Mouse (Mus musculus): ENCODE results near the gene Chrm3. TPM values are rescaled to one million over a fixed set of nuclear protein-coding genes. Genes with fewer than 3 reads are reported as not detected.

Chrm3 gene
- total and polyA plus RNA-seq, 3 experiments: 0.47 to 1.2 (median 0.89) TPM

DNA sequence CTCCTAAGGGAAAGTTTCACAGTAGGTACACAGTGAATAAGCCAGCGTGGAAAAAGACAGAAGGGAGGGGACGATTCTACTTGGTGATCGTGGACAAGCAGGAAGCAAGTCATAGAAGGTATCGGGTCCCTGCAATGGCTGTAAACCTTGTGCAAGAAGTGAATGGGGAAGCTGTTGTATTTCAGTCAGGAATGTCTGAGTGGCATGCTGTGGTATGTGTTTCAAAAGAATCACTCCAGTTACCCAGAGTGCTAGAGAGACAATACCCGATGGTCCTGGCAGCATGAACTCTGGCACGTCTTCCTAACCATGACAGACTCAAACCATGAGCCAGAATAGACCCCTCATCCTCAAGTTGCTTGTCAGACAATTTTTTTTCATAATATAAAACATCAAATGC, 375.0 kb downstream of the Chrm3 start:
- intact Hi-C loops (cut with DNase I): no loop called here
- no peak for DNase-seq

DNA sequence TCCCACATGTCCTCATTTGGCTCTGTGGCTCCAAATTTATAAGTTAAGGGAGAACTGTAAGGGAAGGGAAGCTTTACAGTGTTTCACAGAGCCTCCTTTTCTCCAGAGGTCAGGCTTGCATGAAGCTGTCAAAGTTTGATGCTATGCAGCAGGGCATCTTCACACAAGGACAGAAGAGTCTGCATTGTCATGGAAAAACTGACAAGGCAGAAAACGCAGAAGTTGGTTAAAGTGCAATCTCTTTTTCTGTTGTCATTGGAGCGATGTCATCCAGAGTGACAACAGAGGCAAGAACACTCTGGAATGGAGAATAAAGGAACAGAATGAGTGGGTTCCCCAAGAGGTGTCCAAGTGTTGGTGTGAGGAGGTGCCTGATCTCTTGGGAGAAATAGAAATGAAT, 377.4 kb downstream of the Chrm3 start:
- TF ChIP-seq EP300 (IDR thresholded peaks at IDR 0.05; ENCODE audit: insufficient read depth, low read depth, low read length): no peak
- no peak for TF ChIP-seq CTCF (IDR thresholded peaks at IDR 0.05)
- TF ChIP-seq POLR2A (IDR thresholded peaks at IDR 0.05; ENCODE audit: insufficient read depth, low read depth, low read length): no peak
- H3K36me3 ChIP-seq (ENCODE audit: control insufficient read depth, insufficient read depth, low read length): no peaks in the 10 kb centered on the region
- intact Hi-C loops (cut with DNase I): no loop called here
- no peak overlapping the region for H3K4me3 ChIP-seq
- no peaks in the 10 kb centered on the region for H3K27me3 ChIP-seq (ENCODE audit: control insufficient read depth, insufficient read depth, low read length)
- WGBS: 45% methylated on average over 2 of the region's 2 CpGs
- no peak overlapping the region for H3K9ac ChIP-seq (ENCODE audit: low read depth, low read length)
- H3K4me1 ChIP-seq (ENCODE audit: control insufficient read depth, insufficient read depth, low read length): no peaks in the 10 kb centered on the region; the same call in 1 of the 2 replicates
- H3K79me2 ChIP-seq (replicated peaks; ENCODE audit: control insufficient read depth, insufficient read depth, low read length): no peaks in the 10 kb centered on the region
- DNase-seq: no peak
- H3K27ac ChIP-seq: no peak overlapping the region

More for the DNA sequence above, 375.0 kb downstream of the Chrm3 start:
- no peak overlapping the region for H3K4me3 ChIP-seq
- no peaks in the 10 kb centered on the region; the same call in 1 of the 2 replicates for H3K4me1 ChIP-seq (ENCODE audit: control insufficient read depth, insufficient read depth, low read length)
- 40% methylated on average over 6 of the region's 6 CpGs for WGBS
- no peak overlapping the region for H3K27ac ChIP-seq
- H3K36me3 ChIP-seq (ENCODE audit: control insufficient read depth, insufficient read depth, low read length): no peaks in the 10 kb centered on the region
- no peaks in the 10 kb centered on the region for H3K27me3 ChIP-seq (ENCODE audit: control insufficient read depth, insufficient read depth, low read length)
- H3K9ac ChIP-seq (ENCODE audit: low read depth, low read length): no peak overlapping the region
- TF ChIP-seq EP300 (IDR thresholded peaks at IDR 0.05; ENCODE audit: insufficient read depth, low read depth, low read length) (no peak), CTCF (IDR thresholded peaks at IDR 0.05) (no peak), POLR2A (IDR thresholded peaks at IDR 0.05; ENCODE audit: insufficient read depth, low read depth, low read length) (no peak)
- no peaks in the 10 kb centered on the region for H3K79me2 ChIP-seq (replicated peaks; ENCODE audit: control insufficient read depth, insufficient read depth, low read length)

DNA sequence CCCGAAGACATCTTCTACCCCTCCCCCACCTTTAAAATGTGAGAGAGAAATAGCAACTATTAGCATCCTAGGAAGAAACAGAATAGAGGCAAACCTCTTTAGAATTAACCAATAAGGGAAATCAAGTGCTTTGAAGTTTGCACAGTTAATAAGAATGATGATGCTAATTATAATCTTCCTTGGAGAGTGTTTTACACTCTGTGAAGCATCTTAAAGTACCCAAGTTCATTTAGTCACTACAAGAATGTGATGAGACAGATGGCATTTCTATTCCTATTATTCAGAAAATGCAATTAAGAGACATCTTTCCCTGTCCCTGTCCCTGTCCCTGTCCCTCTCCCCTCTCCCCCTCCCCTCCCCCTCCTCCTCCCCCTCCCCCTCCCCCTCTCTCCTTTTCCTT, 382.9 kb downstream of the Chrm3 start:
- intact Hi-C loops (cut with DNase I): no loop called here
- DNase-seq: no peak
- 86% methylated on average over 1 of the region's 1 CpGs for WGBS
- Histone ChIP-seq H3K4me1 (ENCODE audit: control insufficient read depth, insufficient read depth, low read length) (no peaks in the 10 kb centered on the region), H3K36me3 (ENCODE audit: control insufficient read depth, insufficient read depth, low read length) (no peaks in the 10 kb centered on the region), H3K9ac (ENCODE audit: low read depth, low read length) (no peak overlapping the region), H3K4me3 (no peak overlapping the region), H3K79me2 (replicated peaks; ENCODE audit: control insufficient read depth, insufficient read depth, low read length) (no peaks in the 10 kb centered on the region), H3K27ac (no peak overlapping the region), H3K27me3 (ENCODE audit: control insufficient read depth, insufficient read depth, low read length) (no peaks in the 10 kb centered on the region)
- TF ChIP-seq CTCF (IDR thresholded peaks at IDR 0.05): no peak
- TF ChIP-seq POLR2A (IDR thresholded peaks at IDR 0.05; ENCODE audit: insufficient read depth, low read depth, low read length): no peak
- no peak for TF ChIP-seq EP300 (IDR thresholded peaks at IDR 0.05; ENCODE audit: insufficient read depth, low read depth, low read length)

DNA sequence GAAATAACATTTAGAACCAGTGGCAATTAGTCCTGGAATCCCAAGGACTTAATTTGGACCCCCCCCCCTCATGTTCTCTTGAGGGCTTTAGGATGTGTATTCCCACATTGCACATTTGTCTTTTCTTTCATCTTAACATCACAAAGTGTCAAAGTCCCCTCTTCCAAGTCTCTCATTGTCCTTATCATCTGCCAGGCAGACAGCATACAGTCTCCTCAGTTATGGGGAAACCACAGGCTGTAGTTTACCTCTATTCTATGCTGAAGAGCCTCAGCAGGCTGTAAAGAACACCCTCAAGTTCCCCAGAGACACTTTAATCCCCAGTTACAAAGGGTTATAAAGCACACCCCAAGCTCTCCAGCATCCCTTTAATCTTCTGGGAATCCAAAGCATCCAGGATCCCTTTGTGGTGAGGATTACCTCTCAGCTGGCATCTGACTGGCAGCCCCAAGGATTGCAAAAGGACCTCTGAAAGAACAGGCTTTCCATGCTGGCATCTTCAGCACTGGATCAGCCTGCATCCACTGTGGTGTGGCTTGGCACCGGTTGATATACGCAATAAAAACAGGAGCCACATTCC, 386.8 kb downstream of the Chrm3 start:
- WGBS: 81% methylated on average over 2 of the region's 2 CpGs
- Histone ChIP-seq H3K27me3 (ENCODE audit: control insufficient read depth, insufficient read depth, low read length) (no peaks in the 10 kb centered on the region), H3K4me3 (no peak overlapping the region), H3K9ac (ENCODE audit: low read depth, low read length) (no peak overlapping the region), H3K27ac (no peak overlapping the region), H3K4me1 (ENCODE audit: control insufficient read depth, insufficient read depth, low read length) (no peaks in the 10 kb centered on the region), H3K36me3 (ENCODE audit: control insufficient read depth, insufficient read depth, low read length) (no peaks in the 10 kb centered on the region), H3K79me2 (replicated peaks; ENCODE audit: control insufficient read depth, insufficient read depth, low read length) (no peaks in the 10 kb centered on the region)
- intact Hi-C loops (cut with DNase I): no loop called here
- no peak for DNase-seq
- no peak for TF ChIP-seq EP300 (IDR thresholded peaks at IDR 0.05; ENCODE audit: insufficient read depth, low read depth, low read length)
- TF ChIP-seq CTCF (IDR thresholded peaks at IDR 0.05): no peak
- no peak for TF ChIP-seq POLR2A (IDR thresholded peaks at IDR 0.05; ENCODE audit: insufficient read depth, low read depth, low read length)

DNA sequence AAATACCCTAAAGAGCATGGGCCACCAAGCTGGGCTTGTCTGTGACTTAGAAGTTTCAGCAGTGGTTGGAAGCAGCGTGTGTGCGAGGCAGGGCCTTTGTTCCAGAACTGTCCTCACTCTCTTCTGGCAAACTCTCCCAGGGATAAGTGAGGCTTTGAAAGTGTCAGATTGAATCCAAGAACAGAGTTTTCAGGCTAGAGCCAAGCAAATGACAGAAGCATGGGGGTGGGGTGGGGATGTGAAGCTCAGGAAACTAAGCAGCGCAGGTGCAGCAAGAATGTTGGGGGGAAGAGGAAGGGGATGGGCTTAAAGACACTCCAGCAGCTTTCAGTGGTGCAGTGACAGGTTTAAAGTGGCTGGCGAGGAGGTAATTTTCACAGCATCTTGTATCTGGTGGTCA, 388.8 kb downstream of the Chrm3 start:
- DNase-seq: no peak

DNA sequence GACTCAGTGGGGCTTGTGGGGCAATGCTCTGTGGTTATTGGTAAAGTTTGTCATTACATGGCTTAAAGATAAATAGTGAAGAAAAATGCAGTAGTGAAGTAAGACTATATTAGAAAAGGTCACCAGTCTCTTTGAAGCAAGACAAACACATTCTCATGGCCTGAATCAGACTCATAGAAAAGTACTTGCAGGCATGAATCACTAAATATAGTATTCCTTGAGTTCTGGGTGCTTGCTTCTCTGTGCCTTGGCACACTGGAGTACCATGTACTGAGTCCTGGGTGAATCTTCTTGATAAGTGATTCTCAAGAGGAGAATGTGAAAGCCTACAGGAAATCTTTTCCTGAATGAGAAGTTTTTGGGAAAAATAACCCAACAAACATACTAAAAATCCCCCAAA, 408.0 kb downstream of the Chrm3 start:
- Histone ChIP-seq H3K79me2 (replicated peaks; ENCODE audit: control insufficient read depth, insufficient read depth, low read length) (no peaks in the 10 kb centered on the region), H3K4me1 (ENCODE audit: control insufficient read depth, insufficient read depth, low read length) (no peaks in the 10 kb centered on the region), H3K4me3 (no peak overlapping the region), H3K27me3 (ENCODE audit: control insufficient read depth, insufficient read depth, low read length) (no peaks in the 10 kb centered on the region), H3K27ac (no peak overlapping the region), H3K36me3 (ENCODE audit: control insufficient read depth, insufficient read depth, low read length) (no peaks in the 10 kb centered on the region), H3K9ac (ENCODE audit: low read depth, low read length) (no peak overlapping the region)
- intact Hi-C loops (cut with DNase I): no loop called here
- DNase-seq: no peak
- TF ChIP-seq CTCF (IDR thresholded peaks at IDR 0.05) (no peak), EP300 (IDR thresholded peaks at IDR 0.05; ENCODE audit: insufficient read depth, low read depth, low read length) (no peak), POLR2A (IDR thresholded peaks at IDR 0.05; ENCODE audit: insufficient read depth, low read depth, low read length) (no peak)

More for the DNA sequence above, 388.8 kb downstream of the Chrm3 start:
- Histone ChIP-seq H3K36me3 (ENCODE audit: control insufficient read depth, insufficient read depth, low read length) (no peaks in the 10 kb centered on the region), H3K4me3 (no peak overlapping the region), H3K27me3 (ENCODE audit: control insufficient read depth, insufficient read depth, low read length) (no peaks in the 10 kb centered on the region), H3K9ac (ENCODE audit: low read depth, low read length) (no peak overlapping the region), H3K79me2 (replicated peaks; ENCODE audit: control insufficient read depth, insufficient read depth, low read length) (no peaks in the 10 kb centered on the region), H3K27ac (no peak overlapping the region), H3K4me1 (ENCODE audit: control insufficient read depth, insufficient read depth, low read length) (no peaks in the 10 kb centered on the region)
- intact Hi-C loops (cut with DNase I): no loop called here
- WGBS: 50% methylated on average over 4 of the region's 4 CpGs
- TF ChIP-seq POLR2A (IDR thresholded peaks at IDR 0.05; ENCODE audit: insufficient read depth, low read depth, low read length): no peak
